Mouse (Mus musculus) MEL-GATA-1-ER (cell line): ENCODE data around the gene Mmp27.

Experiments
- DNase-seq: peaks from one replicate; pipeline ENCODE4 v3.0.0-alpha.2; 2012; ENCODE audit warnings: low read depth; ENCODE audit errors: extremely low read depth

The Mmp27 gene

GRCm38 (mm10) chr9:7571162-7571561 is at the start of gene Mmp27:
Gene Mmp27 (plus strand): TSS chr9:7571396.
- no peak for DNase-seq

- no peak for DNase-seq
Observed at GRCm38 (mm10) chr9:7526255-7526940, 44.8 kb upstream of the Mmp27 start.

GRCm38 (mm10) chr9:7542763-7543162 is 28.4 kb upstream of the Mmp27 start:
- no peak for DNase-seq

GRCm38 (mm10) chr9:7544923-7545457 is 26.2 kb upstream of the Mmp27 start:
- DNase-seq = no peak

- no peak for DNase-seq
Observed at GRCm38 (mm10) chr9:7545471-7545870, 25.7 kb upstream of the Mmp27 start.

GRCm38 (mm10) chr9:7545920-7546319 is 25.3 kb upstream of the Mmp27 start:
- DNase-seq = no peak

- DNase-seq = no peak
Observed at GRCm38 (mm10) chr9:7551943-7552342, 19.3 kb upstream of the Mmp27 start.

GRCm38 (mm10) chr9:7553536-7553935 is 17.7 kb upstream of the Mmp27 start:
- DNase-seq = no peak

GRCm38 (mm10) chr9:7554382-7554781 is 16.8 kb upstream of the Mmp27 start:
- DNase-seq = no peak

GRCm38 (mm10) chr9:7558221-7559017 is 12.8 kb upstream of the Mmp27 start, which contains the start of gene Mmp8:
Gene Mmp8 (plus strand): TSS chr9:7558456.
- no peak for DNase-seq

- no peak for DNase-seq
Observed at GRCm38 (mm10) chr9:7560026-7560425, 11.2 kb upstream of the Mmp27 start.

GRCm38 (mm10) chr9:7567376-7567775 is 3.8 kb upstream of the Mmp27 start:
- DNase-seq = no peak

- no peak for DNase-seq
Observed at GRCm38 (mm10) chr9:7567923-7568322, 3.3 kb upstream of the Mmp27 start.

GRCm38 (mm10) chr9:7570485-7570884 is 711 bp upstream of the Mmp27 start:
- no peak for DNase-seq

- no peak for DNase-seq
Observed at GRCm38 (mm10) chr9:7572188-7572587, 992 bp downstream of the Mmp27 start.

- no peak for DNase-seq
Observed at GRCm38 (mm10) chr9:7572663-7573308, 1.6 kb downstream of the Mmp27 start.

GRCm38 (mm10) chr9:7575526-7575925 is 4.3 kb downstream of the Mmp27 start:
- DNase-seq = no peak

- DNase-seq = no peak
Observed at GRCm38 (mm10) chr9:7577371-7577770, 6.2 kb downstream of the Mmp27 start.

- no peak for DNase-seq
Observed at GRCm38 (mm10) chr9:7590063-7590462, 18.9 kb downstream of the Mmp27 start.

GRCm38 (mm10) chr9:7593272-7593812 is 22.1 kb downstream of the Mmp27 start:
- DNase-seq = no peak

GRCm38 (mm10) chr9:7594816-7595540 is 23.8 kb downstream of the Mmp27 start:
- DNase-seq = peak; percentile 64
